Mouse (Mus musculus): ENCODE data around the gene 4921524J17Rik. TPM values are rescaled to one million over a fixed set of nuclear protein-coding genes. Genes with fewer than 3 reads are reported as not detected.

4921524J17Rik gene
- polyA plus RNA-seq, 1 experiment, result 57.7 TPM

DNA sequence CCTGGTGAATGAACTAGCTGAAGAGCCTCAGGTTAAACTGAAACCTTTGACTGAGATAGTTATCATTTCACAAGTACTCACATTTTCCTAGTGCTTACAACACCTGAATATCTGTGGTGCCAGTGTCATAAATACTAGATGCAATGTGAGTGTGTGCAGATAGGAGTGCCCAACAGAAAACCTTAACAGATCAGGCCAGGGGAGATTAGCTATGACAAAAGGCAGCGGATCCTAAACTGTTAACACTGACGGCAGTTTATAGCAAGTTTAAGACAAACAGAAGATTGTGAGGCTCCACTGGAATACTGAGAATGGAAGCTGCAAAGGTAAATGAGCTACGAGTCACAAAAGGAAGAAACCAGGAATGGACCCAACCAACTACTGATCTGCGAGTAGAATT is 5.6 kb downstream of the 4921524J17Rik start:
- H3K27me3 ChIP-seq (ENCODE audit: control insufficient read depth, insufficient read depth, low read length, poor library complexity, severe bottlenecking), result no peaks in the 10 kb centered on the region
- 0 out of 2 replicates have a peak overlapping the region, but pooled peaks have one; percentile 18 for H3K9ac ChIP-seq (ENCODE audit: low read depth, poor library complexity, severe bottlenecking)
- no peaks in the 10 kb centered on the region for H3K9me3 ChIP-seq (replicated peaks; ENCODE audit: control insufficient read depth, insufficient read depth, low read length, poor library complexity, severe bottlenecking)
- peak overlapping the region; percentile 51; the same call in 1 of the 2 replicates for H3K27ac ChIP-seq (ENCODE audit: insufficient read depth, low read length)
- H3K4me1 ChIP-seq (ENCODE audit: control insufficient read depth, insufficient read depth, low read length), result peaks cover 1% of the 10 kb centered on the region
- TF ChIP-seq CTCF (IDR thresholded peaks at IDR 0.05; ENCODE audit: low read depth, low read length), result no peak
- no peak for TF ChIP-seq POLR2A (IDR thresholded peaks at IDR 0.05; ENCODE audit: insufficient read depth, low read length)
- no peak for TF ChIP-seq EP300 (IDR thresholded peaks at IDR 0.05; ENCODE audit: insufficient read depth, low read depth, low read length)
- no peak overlapping the region for H3K4me3 ChIP-seq (ENCODE audit: low read depth, low read length)
- peaks cover 25% of the 10 kb centered on the region for H3K36me3 ChIP-seq (ENCODE audit: control insufficient read depth, insufficient read depth, low read length, poor library complexity, severe bottlenecking)

- no peaks in the 10 kb centered on the region for H3K27me3 ChIP-seq (ENCODE audit: control insufficient read depth, insufficient read depth, low read length, poor library complexity, severe bottlenecking)
- peak overlapping the region; percentile 79 for H3K4me3 ChIP-seq (ENCODE audit: low read depth, low read length)
- peaks cover 1% of the 10 kb centered on the region for H3K4me1 ChIP-seq (ENCODE audit: control insufficient read depth, insufficient read depth, low read length)
- H3K9ac ChIP-seq (ENCODE audit: low read depth, poor library complexity, severe bottlenecking), result peak overlapping the region; percentile 88
- peak overlapping the region; percentile 57 for H3K27ac ChIP-seq (ENCODE audit: insufficient read depth, low read length)
- H3K36me3 ChIP-seq (ENCODE audit: control insufficient read depth, insufficient read depth, low read length, poor library complexity, severe bottlenecking), result peaks cover 25% of the 10 kb centered on the region
- no peak for TF ChIP-seq CTCF (IDR thresholded peaks at IDR 0.05; ENCODE audit: low read depth, low read length)
- peak; percentile 52 for TF ChIP-seq POLR2A (IDR thresholded peaks at IDR 0.05; ENCODE audit: insufficient read depth, low read length)
- no peaks in the 10 kb centered on the region for H3K9me3 ChIP-seq (replicated peaks; ENCODE audit: control insufficient read depth, insufficient read depth, low read length, poor library complexity, severe bottlenecking)
These were observed 11.3 kb downstream of the 4921524J17Rik start for GRCm38 (mm10) chr8:85421329-85421728.

DNA sequence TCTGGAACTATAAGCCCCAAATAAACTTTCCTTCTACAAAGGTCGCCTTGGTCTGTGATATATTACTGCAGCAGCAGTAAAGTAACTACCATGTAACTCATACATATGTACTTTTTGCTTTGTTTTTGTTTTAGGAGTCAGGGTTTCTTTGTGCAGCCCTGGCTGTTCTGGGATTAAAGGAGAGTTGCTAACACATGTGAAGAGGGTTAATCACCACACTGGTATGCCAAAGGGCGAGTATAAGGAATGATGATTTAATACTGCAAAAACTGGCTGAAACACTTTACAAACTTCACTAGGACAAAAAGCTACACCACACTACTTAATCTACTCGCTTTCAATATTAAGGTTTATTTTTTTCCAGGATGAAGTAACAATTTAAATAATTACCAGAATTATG is 24.1 kb downstream of the 4921524J17Rik start:
- Histone ChIP-seq H3K36me3 (ENCODE audit: control insufficient read depth, insufficient read depth, low read length, poor library complexity, severe bottlenecking) (peaks cover 9% of the 10 kb centered on the region), H3K9me3 (replicated peaks; ENCODE audit: control insufficient read depth, insufficient read depth, low read length, poor library complexity, severe bottlenecking) (no peaks in the 10 kb centered on the region; the same call in 1 of the 2 replicates), H3K27me3 (ENCODE audit: control insufficient read depth, insufficient read depth, low read length, poor library complexity, severe bottlenecking) (no peaks in the 10 kb centered on the region), H3K4me1 (ENCODE audit: control insufficient read depth, insufficient read depth, low read length) (no peaks in the 10 kb centered on the region), H3K27ac (ENCODE audit: insufficient read depth, low read length) (no peak overlapping the region), H3K9ac (ENCODE audit: low read depth, poor library complexity, severe bottlenecking) (no peak overlapping the region), H3K4me3 (ENCODE audit: low read depth, low read length) (no peak overlapping the region)
- TF ChIP-seq EP300 (IDR thresholded peaks at IDR 0.05; ENCODE audit: insufficient read depth, low read depth, low read length), result no peak
- no peak for TF ChIP-seq CTCF (IDR thresholded peaks at IDR 0.05; ENCODE audit: low read depth, low read length)
- TF ChIP-seq POLR2A (IDR thresholded peaks at IDR 0.05; ENCODE audit: insufficient read depth, low read length), result no peak

GRCm38 (mm10) chr8:85408053-85408505 is 24.6 kb downstream of the 4921524J17Rik start:
- no peaks in the 10 kb centered on the region; the same call in 1 of the 2 replicates for H3K9me3 ChIP-seq (replicated peaks; ENCODE audit: control insufficient read depth, insufficient read depth, low read length, poor library complexity, severe bottlenecking)
- no peaks in the 10 kb centered on the region for H3K4me1 ChIP-seq (ENCODE audit: control insufficient read depth, insufficient read depth, low read length)
- no peaks in the 10 kb centered on the region for H3K27me3 ChIP-seq (ENCODE audit: control insufficient read depth, insufficient read depth, low read length, poor library complexity, severe bottlenecking)
- peaks cover 9% of the 10 kb centered on the region for H3K36me3 ChIP-seq (ENCODE audit: control insufficient read depth, insufficient read depth, low read length, poor library complexity, severe bottlenecking)
- no peak overlapping the region for H3K9ac ChIP-seq (ENCODE audit: low read depth, poor library complexity, severe bottlenecking)
- no peak overlapping the region for H3K27ac ChIP-seq (ENCODE audit: insufficient read depth, low read length)
- no peak for TF ChIP-seq CTCF (IDR thresholded peaks at IDR 0.05; ENCODE audit: low read depth, low read length)
- no peak for TF ChIP-seq EP300 (IDR thresholded peaks at IDR 0.05; ENCODE audit: insufficient read depth, low read depth, low read length)
- no peak for TF ChIP-seq POLR2A (IDR thresholded peaks at IDR 0.05; ENCODE audit: insufficient read depth, low read length)
- no peak overlapping the region for H3K4me3 ChIP-seq (ENCODE audit: low read depth, low read length)

GRCm38 (mm10) chr8:85405961-85406360 is 26.7 kb downstream of the 4921524J17Rik start:
- no peaks in the 10 kb centered on the region for H3K4me1 ChIP-seq (ENCODE audit: control insufficient read depth, insufficient read depth, low read length)
- H3K27ac ChIP-seq (ENCODE audit: insufficient read depth, low read length), result no peak overlapping the region
- peaks cover 3% of the 10 kb centered on the region; the same call in 1 of the 2 replicates for H3K36me3 ChIP-seq (ENCODE audit: control insufficient read depth, insufficient read depth, low read length, poor library complexity, severe bottlenecking)
- H3K9me3 ChIP-seq (replicated peaks; ENCODE audit: control insufficient read depth, insufficient read depth, low read length, poor library complexity, severe bottlenecking), result no peaks in the 10 kb centered on the region; the same call in 1 of the 2 replicates
- no peaks in the 10 kb centered on the region for H3K27me3 ChIP-seq (ENCODE audit: control insufficient read depth, insufficient read depth, low read length, poor library complexity, severe bottlenecking)
- H3K4me3 ChIP-seq (ENCODE audit: low read depth, low read length), result no peak overlapping the region
- no peak overlapping the region for H3K9ac ChIP-seq (ENCODE audit: low read depth, poor library complexity, severe bottlenecking)
- TF ChIP-seq POLR2A (IDR thresholded peaks at IDR 0.05; ENCODE audit: insufficient read depth, low read length) (no peak), EP300 (IDR thresholded peaks at IDR 0.05; ENCODE audit: insufficient read depth, low read depth, low read length) (no peak), CTCF (IDR thresholded peaks at IDR 0.05; ENCODE audit: low read depth, low read length) (no peak)

- Histone ChIP-seq H3K4me1 (ENCODE audit: control insufficient read depth, insufficient read depth, low read length) (no peaks in the 10 kb centered on the region), H3K36me3 (ENCODE audit: control insufficient read depth, insufficient read depth, low read length, poor library complexity, severe bottlenecking) (peaks cover 3% of the 10 kb centered on the region; the same call in 1 of the 2 replicates), H3K4me3 (ENCODE audit: low read depth, low read length) (no peak overlapping the region), H3K27me3 (ENCODE audit: control insufficient read depth, insufficient read depth, low read length, poor library complexity, severe bottlenecking) (no peaks in the 10 kb centered on the region), H3K9ac (ENCODE audit: low read depth, poor library complexity, severe bottlenecking) (no peak overlapping the region), H3K27ac (ENCODE audit: insufficient read depth, low read length) (no peak overlapping the region), H3K9me3 (replicated peaks; ENCODE audit: control insufficient read depth, insufficient read depth, low read length, poor library complexity, severe bottlenecking) (no peaks in the 10 kb centered on the region; the same call in 1 of the 2 replicates)
- TF ChIP-seq EP300 (IDR thresholded peaks at IDR 0.05; ENCODE audit: insufficient read depth, low read depth, low read length) (no peak), POLR2A (IDR thresholded peaks at IDR 0.05; ENCODE audit: insufficient read depth, low read length) (no peak), CTCF (IDR thresholded peaks at IDR 0.05; ENCODE audit: low read depth, low read length) (no peak)
These were observed 27.2 kb downstream of the 4921524J17Rik start for GRCm38 (mm10) chr8:85405418-85405817.

Measured in ES-Bruce4 (cell line).